Mouse (Mus musculus): ENCODE data around the gene Prkag3.

GRCm38 (mm10) chr1:74715886-74716285, 33.1 kb downstream of the Prkag3 start:
- TF ChIP-seq POLR2A (IDR thresholded peaks at IDR 0.05; ENCODE audit: extremely low read depth, insufficient read depth, low read length): no peak
- TF ChIP-seq CTCF (IDR thresholded peaks at IDR 0.05; ENCODE audit: extremely low read depth, insufficient read depth, low read length): no peak

Data from cortical plate, adult 2 months (tissue).